Mouse (Mus musculus) embryo, embryonic 11.5 days (tissue): Measurements from ENCODE around the gene Zfp296.
"Not testable (repeated sequence)": the region's sequence is repeated elsewhere in the genome, so short reads cannot be mapped to it uniquely, and the experiment has no call there.

Experiments
- DNase-seq: peaks from one replicate; pipeline ENCODE4 v3.0.0-alpha.2; 2012; ENCODE audit warnings: low read depth, low spot score

Zfp296 gene

GRCm38 (mm10) chr7:19603849-19604605, 26.9 kb downstream of the Zfp296 start, which contains the start of gene Clasrp:
Clasrp (minus strand) TSS chr7:19604486.
- peak; percentile 89 for DNase-seq

DNA sequence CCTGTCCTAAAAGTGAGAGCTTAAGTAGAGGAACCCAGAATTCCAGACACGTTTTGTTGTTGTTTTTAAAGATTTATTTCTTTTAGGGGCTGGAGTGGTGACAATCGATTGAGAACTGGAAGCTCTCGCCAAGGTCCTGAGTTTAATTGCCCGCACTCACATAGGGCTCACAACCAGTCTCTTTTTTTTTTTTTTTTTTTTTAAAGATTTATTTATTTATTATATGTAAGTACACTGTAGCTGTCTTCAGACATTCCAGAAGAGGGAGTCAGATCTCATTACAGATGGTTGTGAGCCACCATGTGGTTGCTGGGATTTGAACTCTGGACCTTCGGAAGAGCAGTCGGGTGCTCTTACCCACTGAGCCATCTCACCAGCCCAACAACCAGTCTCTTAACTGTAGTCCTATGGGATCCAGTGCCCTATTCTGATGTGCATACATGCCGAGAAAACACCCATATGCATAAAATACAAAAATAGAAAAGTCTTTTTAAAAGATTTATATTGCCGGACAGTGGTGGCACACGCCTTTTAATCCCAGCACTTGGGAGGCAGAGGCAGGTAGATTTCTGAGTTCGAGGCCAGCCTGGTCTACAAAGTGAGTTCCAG, 27.6 kb downstream of the Zfp296 start:
- DNase-seq, result not testable (repeated sequence)

- no peak for DNase-seq
Observed at GRCm38 (mm10) chr7:19607291-19607690, 30.2 kb downstream of the Zfp296 start.

DNA sequence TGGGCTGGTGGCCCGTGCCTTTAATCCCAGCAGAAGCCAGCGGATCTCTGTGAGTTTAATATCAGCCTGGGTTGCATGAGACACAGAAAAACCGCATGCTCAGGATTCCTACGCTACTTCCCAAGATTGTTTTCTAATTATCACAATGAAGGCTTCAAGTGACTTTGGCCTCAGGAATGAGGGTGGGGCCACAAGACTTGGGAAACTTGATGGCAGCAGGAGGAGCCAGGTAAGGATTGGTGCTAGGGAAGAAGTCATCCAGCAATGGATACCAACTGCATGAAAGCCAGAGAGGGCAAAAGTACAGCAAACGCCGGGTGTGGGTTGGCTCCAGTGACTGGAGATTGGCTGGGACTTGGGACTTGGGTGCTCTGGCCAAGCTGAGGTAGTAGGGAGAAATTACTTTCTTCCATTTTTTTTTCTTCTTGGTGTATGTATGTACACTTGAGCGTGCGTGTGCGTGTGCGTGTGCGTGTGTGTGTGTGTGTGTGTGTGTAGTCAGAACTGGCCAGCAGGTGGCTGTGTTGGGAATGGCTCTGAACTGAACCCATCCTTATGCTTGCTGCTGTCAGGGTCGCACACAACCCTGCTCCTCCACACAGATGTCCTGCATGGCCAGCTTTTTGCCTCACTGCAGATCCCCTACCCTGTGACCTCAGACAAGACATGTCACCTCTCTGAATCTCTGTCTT, 32.7 kb downstream of the Zfp296 start:
- no peak for DNase-seq

GRCm38 (mm10) chr7:19610969-19611368, 33.9 kb downstream of the Zfp296 start:
- DNase-seq, result no peak

DNA sequence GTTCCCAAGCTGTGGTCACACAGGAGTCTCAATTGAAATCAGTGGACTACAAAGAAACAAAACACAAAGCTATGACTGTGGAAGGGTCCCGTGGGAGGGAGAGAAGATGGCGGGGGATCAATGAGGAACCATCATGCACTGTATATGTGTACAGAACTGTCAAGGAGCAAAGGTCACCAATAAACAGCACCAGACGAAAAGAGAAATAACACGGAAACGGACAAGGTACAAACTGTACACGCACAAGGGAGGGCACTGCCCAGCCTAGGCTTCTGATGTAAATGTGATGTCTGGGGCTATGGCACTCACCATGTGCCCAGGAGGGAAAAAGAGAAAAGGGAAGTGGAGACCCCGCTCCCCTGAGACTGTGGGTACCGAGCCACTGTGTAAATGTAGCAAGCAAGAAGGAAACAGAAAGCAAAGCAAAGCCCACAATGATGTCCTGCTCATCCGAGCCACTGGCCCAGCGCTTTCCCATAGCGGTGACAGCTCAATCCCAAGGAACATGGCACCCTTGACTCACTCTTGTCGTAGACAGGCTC, 38.0 kb downstream of the Zfp296 start:
- DNase-seq, result no peak

DNA sequence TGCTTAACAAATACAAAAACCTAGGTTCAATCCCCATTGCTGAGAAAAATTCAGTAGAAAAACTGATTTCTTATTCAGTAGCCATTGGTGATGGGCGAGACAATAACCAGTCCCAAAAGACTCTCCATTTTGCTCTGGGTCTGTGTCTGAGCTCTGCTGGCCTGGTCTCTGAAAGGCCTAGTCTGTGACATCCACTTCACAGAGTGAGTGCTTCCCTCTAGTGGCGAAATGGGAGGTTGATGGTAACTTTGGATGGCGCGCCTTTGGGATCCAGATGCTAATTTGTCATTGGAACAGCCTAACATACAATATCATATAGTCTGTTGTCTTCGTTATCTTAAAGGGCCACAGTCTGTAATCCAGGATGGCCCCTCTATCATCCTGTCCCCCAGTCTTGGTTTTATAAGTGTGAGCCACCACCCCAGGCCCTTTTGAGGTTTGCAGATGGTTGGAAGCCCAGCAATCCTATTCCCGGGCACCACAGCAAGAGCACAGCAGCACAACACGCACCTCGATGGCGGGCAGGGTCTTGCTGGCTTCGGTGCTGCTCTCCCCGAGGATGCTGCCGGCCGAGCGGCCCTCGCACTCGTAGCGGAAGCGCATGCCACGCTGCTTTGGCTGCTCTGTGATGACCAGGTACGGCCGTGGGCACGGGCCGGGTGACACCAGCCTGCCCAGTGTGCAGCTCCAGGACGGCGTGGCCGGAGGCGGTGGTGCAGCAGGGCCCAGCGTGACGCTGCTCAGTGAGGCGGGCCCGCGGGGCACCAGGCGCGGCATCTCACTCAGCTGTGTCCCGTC, 42.1 kb downstream of the Zfp296 start:
- peak; percentile 78 for DNase-seq

DNA sequence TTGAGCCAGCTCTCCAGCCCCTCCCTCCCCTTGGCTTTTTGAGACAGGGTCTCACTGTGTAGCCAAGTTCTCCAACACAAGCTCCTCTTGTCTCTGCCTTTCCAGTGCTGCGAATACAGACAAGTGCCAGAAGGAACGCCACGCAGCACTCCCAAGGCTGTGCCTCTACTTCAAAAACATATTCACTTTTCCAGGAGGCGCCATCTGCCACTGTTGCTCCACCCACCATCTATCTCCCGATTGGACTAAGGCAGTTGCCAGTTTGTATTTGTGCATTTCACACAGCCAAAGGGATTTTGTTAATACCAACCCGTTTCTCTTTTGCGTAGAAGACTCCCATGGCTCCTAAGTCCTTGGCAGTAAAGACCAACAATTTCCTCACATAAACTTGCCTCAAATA, 43.7 kb downstream of the Zfp296 start:
- no peak for DNase-seq

DNA sequence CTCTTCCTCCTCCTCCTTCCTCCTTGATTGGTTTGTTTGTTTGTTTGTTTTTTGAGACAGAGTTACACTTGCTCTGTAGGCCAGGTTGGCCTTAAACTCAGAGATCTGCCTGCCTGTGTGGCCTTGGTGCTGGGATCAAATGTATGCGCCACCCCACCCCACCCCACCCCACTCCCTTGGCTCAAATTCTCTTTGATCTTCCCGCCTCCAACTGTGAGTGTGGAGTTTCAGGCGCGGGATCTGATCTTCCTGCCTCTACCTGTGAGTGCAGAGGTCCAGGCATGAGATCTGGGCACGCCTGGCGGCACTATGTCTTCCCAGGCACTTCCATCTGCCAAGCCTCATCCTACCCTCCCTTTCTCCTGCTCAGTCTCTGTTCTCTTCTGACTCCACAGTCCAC, 45.2 kb downstream of the Zfp296 start:
- DNase-seq, result no peak

GRCm38 (mm10) chr7:19623433-19623832, 46.3 kb downstream of the Zfp296 start:
- no peak for DNase-seq

GRCm38 (mm10) chr7:19627721-19628120, 50.6 kb downstream of the Zfp296 start:
- DNase-seq, result no peak

DNA sequence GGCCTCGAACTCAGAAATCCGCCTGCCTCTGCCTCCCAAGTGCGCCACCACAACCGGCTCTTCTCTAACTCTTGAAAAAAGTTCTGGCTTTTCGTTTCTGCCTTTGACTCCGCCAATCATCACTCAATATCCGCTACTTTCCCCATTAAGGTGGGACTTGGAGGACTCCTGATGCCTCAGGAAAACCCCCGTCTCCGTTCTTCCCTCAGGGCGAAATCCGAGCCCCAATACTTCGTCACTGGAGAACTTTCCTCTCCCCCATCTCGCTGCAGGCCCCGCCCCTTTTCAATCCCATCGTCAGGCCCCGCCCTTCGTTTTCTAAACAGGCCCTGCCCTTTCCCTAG, 51.1 kb downstream of the Zfp296 start:
- DNase-seq, result no peak

GRCm38 (mm10) chr7:19628536-19629360, 51.7 kb downstream of the Zfp296 start:
- peak; percentile 82 for DNase-seq

GRCm38 (mm10) chr7:19629361-19629734, 52.3 kb downstream of the Zfp296 start, which contains the start of gene Relb:
Relb (minus strand) TSS chr7:19629438.
- peak; percentile 87 for DNase-seq
